Mouse (Mus musculus): ENCODE measurements around the gene Prkch.

DNA sequence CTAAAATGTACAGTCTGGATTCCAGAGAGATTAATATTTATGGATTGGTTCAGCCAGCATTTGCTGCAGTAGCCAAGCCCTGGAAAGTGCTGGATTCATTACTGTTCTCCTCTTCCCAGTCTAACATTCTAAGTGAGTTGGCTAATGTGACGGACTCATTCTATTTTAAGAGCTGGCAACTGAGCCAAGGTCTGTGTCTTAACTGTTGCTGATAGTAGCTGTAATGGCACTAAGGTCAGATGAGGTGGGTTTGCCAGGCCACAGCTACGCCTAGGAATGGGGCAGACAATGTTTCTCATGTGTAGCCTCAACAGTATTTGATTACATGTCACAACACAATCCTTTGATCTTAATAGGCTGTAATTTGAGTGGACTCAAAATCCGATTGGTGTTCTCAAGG is 137.5 kb downstream of the Prkch start:
- TF ChIP-seq CTCF (IDR thresholded peaks at IDR 0.05; ENCODE audit: insufficient read depth, low read depth, low read length) (no peak), POLR2A (IDR thresholded peaks at IDR 0.05; ENCODE audit: insufficient read depth, low read depth, low read length) (no peak)
